Mouse (Mus musculus) spleen, adult 2 months (tissue): ENCODE results near the gene Pan3. TPM values are rescaled to one million over a fixed set of nuclear protein-coding genes. Genes with fewer than 3 reads are reported as not detected.

ENCODE experiments used
- DNase-seq, 2 experiments: peaks; one replicate each; pipeline versions ENCODE4 v3.0.0 to v3.0.0-alpha.2; 2012 to 2021; ENCODE audit warnings: low spot score in 2 of 2, low read depth in 1 of 2
- H3K27ac ChIP-seq: fragments of 200-500 bp; 2 replicates; pipeline ENCODE4 v1.5.1; 2012; ENCODE audit warnings: low read length, inconsistent platforms; ENCODE audit not compliant: insufficient read depth
- H3K27me3 ChIP-seq: fragments of 200-500 bp; 2 replicates; pipeline ENCODE4 v1.6.1; 2012; ENCODE audit warnings: mild to moderate bottlenecking, moderate library complexity, low read length, inconsistent platforms; ENCODE audit not compliant: control insufficient read depth, insufficient read depth
- H3K36me3 ChIP-seq: fragments of 200-500 bp; 2 replicates; pipeline ENCODE4 v1.6.1; 2012; ENCODE audit warnings: mild to moderate bottlenecking, low read length, inconsistent platforms; ENCODE audit not compliant: control insufficient read depth, insufficient read depth
- H3K4me1 ChIP-seq: fragments of 200-500 bp; 2 replicates; pipeline ENCODE4 v1.6.1; 2011; ENCODE audit warnings: inconsistent platforms; ENCODE audit not compliant: control insufficient read depth, insufficient read depth, insufficient read length
- H3K4me3 ChIP-seq: fragments of 200-500 bp; 2 replicates; pipeline ENCODE4 v1.5.1; 2011; ENCODE audit warnings: mild to moderate bottlenecking, inconsistent platforms; ENCODE audit not compliant: insufficient read depth, insufficient read length; ENCODE audit errors: extremely low read depth
- CTCF ChIP-seq: fragments of 200-500 bp; IDR thresholded peaks from 2 replicates; pipeline ENCODE4 v1.5.1; 2011; ENCODE audit warnings: mild to moderate bottlenecking, inconsistent platforms; ENCODE audit not compliant: insufficient read depth, insufficient read length, insufficient replicate concordance; ENCODE audit errors: extremely low read depth
- POLR2A ChIP-seq: fragments of 200-500 bp; IDR thresholded peaks from 2 replicates; pipeline ENCODE4 v1.6.1; 2011; ENCODE audit warnings: low read depth, low read length, inconsistent platforms
- WGBS: fragments of 180-500 bp; shearing (Covaris S2); methylation state at CpG from one replicate; pipeline ENCODE4 v1.1.7; 2018; 5-methylcytosine and 5-hydroxymethylcytosine counted together
- polyA plus RNA-seq: library from polyadenylated mRNA; depleted of rRNA; stranded (reverse); fragments of >200 nt; gene quantifications from 2 replicates; pipeline ENCODE4 v1.2.3, GENCODE M21; 2012; rRNA removed

The Pan3 gene
- polyA plus RNA-seq: 31.7 and 37.7 TPM in 2 replicates

GRCm38 (mm10) chr5:147429535-147430305, at the start of gene Pan3:
Pan3 (plus strand) TSS chr5:147430161.
- Histone ChIP-seq H3K36me3 (no peaks in the 10 kb centered on the region), H3K4me1 (peaks cover 16% of the 10 kb centered on the region; the same call in 1 of the 2 replicates), H3K4me3 (peak within 1 kb of the TSS; percentile 63), H3K27me3 (no peaks in the 10 kb centered on the region), H3K27ac (peak within 1 kb of the TSS; percentile 99)
- TF ChIP-seq POLR2A: peak; percentile 89
- TF ChIP-seq CTCF: no peak
- WGBS: under 1% methylated on average over 51 of the region's 51 CpGs
- DNase-seq: peak; percentile 84 to 94

DNA sequence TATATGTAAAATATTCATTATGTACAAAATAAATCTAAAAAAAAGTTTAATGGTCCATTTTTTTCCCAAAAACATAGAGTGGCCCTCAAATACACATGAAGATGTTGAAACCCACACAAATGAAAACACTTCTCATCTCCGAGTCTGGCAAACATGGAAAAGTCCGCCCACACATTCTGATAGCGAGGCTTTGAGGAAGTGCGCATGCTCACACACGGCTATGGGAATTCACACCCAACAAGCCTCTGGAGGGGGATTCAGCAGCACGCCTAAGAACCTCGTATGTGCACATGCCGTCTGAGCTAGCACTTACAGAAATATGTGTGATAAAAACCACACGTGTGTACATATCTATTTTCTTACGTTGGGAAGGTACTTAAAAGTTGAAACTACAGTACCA, 48.6 kb upstream of the Pan3 start:
- 87% methylated on average over 10 of the region's 10 CpGs for WGBS
- Histone ChIP-seq H3K4me1 (no peaks in the 10 kb centered on the region), H3K4me3 (no peak overlapping the region), H3K27me3 (no peaks in the 10 kb centered on the region), H3K36me3 (no peaks in the 10 kb centered on the region), H3K27ac (no peak overlapping the region)
- DNase-seq: no peak
- TF ChIP-seq POLR2A (no peak), CTCF (no peak)

- H3K27ac ChIP-seq: no peak overlapping the region
- TF ChIP-seq CTCF (no peak), POLR2A (no peak)
- no peaks in the 10 kb centered on the region for H3K36me3 ChIP-seq
- DNase-seq: no peak
- 92% methylated on average over 13 of the region's 13 CpGs for WGBS
- no peak overlapping the region for H3K4me3 ChIP-seq
- H3K27me3 ChIP-seq: no peaks in the 10 kb centered on the region
- H3K4me1 ChIP-seq: no peaks in the 10 kb centered on the region
These were observed 43.1 kb upstream of the Pan3 start for GRCm38 (mm10) chr5:147386865-147387264.

- H3K4me3 ChIP-seq: no peak overlapping the region
- no peak overlapping the region for H3K27ac ChIP-seq
- WGBS: 64% methylated on average over 9 of the region's 9 CpGs
- no peak for DNase-seq
- peaks cover 6% of the 10 kb centered on the region; the same call in 1 of the 2 replicates for H3K4me1 ChIP-seq
- H3K36me3 ChIP-seq: no peaks in the 10 kb centered on the region
- TF ChIP-seq POLR2A (no peak), CTCF (no peak)
- no peaks in the 10 kb centered on the region for H3K27me3 ChIP-seq
These were observed 41.5 kb upstream of the Pan3 start for GRCm38 (mm10) chr5:147388376-147389008.

GRCm38 (mm10) chr5:147389052-147389451, 40.9 kb upstream of the Pan3 start:
- Histone ChIP-seq H3K27me3 (no peaks in the 10 kb centered on the region), H3K4me3 (no peak overlapping the region), H3K4me1 (peaks cover 6% of the 10 kb centered on the region; the same call in 1 of the 2 replicates), H3K27ac (no peak overlapping the region), H3K36me3 (no peaks in the 10 kb centered on the region)
- 54% methylated on average over 5 of the region's 5 CpGs for WGBS
- no peak for DNase-seq
- TF ChIP-seq CTCF (no peak), POLR2A (no peak)

DNA sequence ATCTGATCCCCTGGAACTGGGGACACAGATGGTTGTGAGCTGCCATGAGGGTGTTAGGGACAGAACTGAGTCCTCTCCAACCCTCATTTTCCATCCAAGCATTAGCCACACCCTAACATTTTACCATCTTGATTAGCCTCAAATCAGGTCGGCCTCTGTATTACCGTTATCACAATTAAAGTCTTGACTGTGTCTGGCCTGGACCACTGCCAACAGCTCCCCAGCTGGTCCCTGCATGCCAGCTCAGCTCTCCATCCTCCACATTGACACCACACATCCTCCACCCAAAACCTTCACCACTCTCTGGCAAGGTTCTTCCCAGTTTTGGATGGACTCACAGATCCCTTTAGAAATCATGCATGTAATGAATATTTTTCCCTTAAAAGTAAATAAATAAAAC, 39.2 kb upstream of the Pan3 start:
- no peaks in the 10 kb centered on the region for H3K36me3 ChIP-seq
- TF ChIP-seq POLR2A (no peak), CTCF (no peak)
- H3K4me1 ChIP-seq: peaks cover 6% of the 10 kb centered on the region; the same call in 1 of the 2 replicates
- no peaks in the 10 kb centered on the region for H3K27me3 ChIP-seq
- WGBS: 25% methylated on average over 2 of the region's 2 CpGs
- H3K27ac ChIP-seq: no peak overlapping the region
- H3K4me3 ChIP-seq: no peak overlapping the region
- DNase-seq: no peak

- no peak for DNase-seq
- no peaks in the 10 kb centered on the region for H3K27me3 ChIP-seq
- no peak for TF ChIP-seq POLR2A
- no peak for TF ChIP-seq CTCF
- peak overlapping the region; percentile 63 for H3K27ac ChIP-seq
- H3K4me3 ChIP-seq: no peak overlapping the region
- WGBS: 11% methylated on average over 12 of the region's 12 CpGs
- H3K36me3 ChIP-seq: no peaks in the 10 kb centered on the region
- H3K4me1 ChIP-seq: peaks cover 6% of the 10 kb centered on the region; the same call in 1 of the 2 replicates
These were observed 37.2 kb upstream of the Pan3 start for GRCm38 (mm10) chr5:147392667-147393213.
